Mouse (Mus musculus): Measurements from ENCODE around the gene Arrdc5. TPM values are rescaled to one million over a fixed set of nuclear protein-coding genes. Genes with fewer than 3 reads are reported as not detected.

Gene Arrdc5
- polyA plus RNA-seq, 1 experiment: not detected

- Histone ChIP-seq H3K27ac (ENCODE audit: insufficient read depth, low read depth, low read length) (no peak overlapping the region), H3K4me1 (ENCODE audit: control insufficient read depth, insufficient read depth, low read length) (peaks cover 54% of the 10 kb centered on the region), H3K4me3 (ENCODE audit: insufficient read depth, low read depth, low read length) (no peak overlapping the region)
- TF ChIP-seq POLR2A (IDR thresholded peaks at IDR 0.05; ENCODE audit: insufficient read depth, low read depth, low read length) (no peak), CTCF (IDR thresholded peaks at IDR 0.05; ENCODE audit: insufficient read depth, low read depth, low read length) (no peak)
Observed at GRCm38 (mm10) chr17:56331256-56331655, 31.2 kb upstream of the Arrdc5 start.

GRCm38 (mm10) chr17:56330345-56330744 is 30.3 kb upstream of the Arrdc5 start:
- TF ChIP-seq POLR2A (IDR thresholded peaks at IDR 0.05; ENCODE audit: insufficient read depth, low read depth, low read length) (no peak), CTCF (IDR thresholded peaks at IDR 0.05; ENCODE audit: insufficient read depth, low read depth, low read length) (no peak)
- peaks cover 47% of the 10 kb centered on the region for H3K4me1 ChIP-seq (ENCODE audit: control insufficient read depth, insufficient read depth, low read length)
- no peak overlapping the region for H3K27ac ChIP-seq (ENCODE audit: insufficient read depth, low read depth, low read length)
- 50% methylated on average over 3 of the region's 3 CpGs for WGBS
- H3K4me3 ChIP-seq (ENCODE audit: insufficient read depth, low read depth, low read length): no peak overlapping the region

GRCm38 (mm10) chr17:56329267-56329666 is 29.2 kb upstream of the Arrdc5 start:
- Histone ChIP-seq H3K4me1 (ENCODE audit: control insufficient read depth, insufficient read depth, low read length) (peaks cover 43% of the 10 kb centered on the region), H3K4me3 (ENCODE audit: insufficient read depth, low read depth, low read length) (no peak overlapping the region), H3K27ac (ENCODE audit: insufficient read depth, low read depth, low read length) (no peak overlapping the region)
- no peak for TF ChIP-seq POLR2A (IDR thresholded peaks at IDR 0.05; ENCODE audit: insufficient read depth, low read depth, low read length)
- no peak for TF ChIP-seq CTCF (IDR thresholded peaks at IDR 0.05; ENCODE audit: insufficient read depth, low read depth, low read length)

GRCm38 (mm10) chr17:56326153-56327147 is 26.4 kb upstream of the Arrdc5 start:
- WGBS: under 1% methylated on average over 67 of the region's 67 CpGs
- peak overlapping the region; percentile 82 for H3K27ac ChIP-seq (ENCODE audit: insufficient read depth, low read depth, low read length)
- TF ChIP-seq CTCF (IDR thresholded peaks at IDR 0.05; ENCODE audit: insufficient read depth, low read depth, low read length): no peak
- H3K4me1 ChIP-seq (ENCODE audit: control insufficient read depth, insufficient read depth, low read length): peaks cover 30% of the 10 kb centered on the region
- peak overlapping the region; percentile 90 for H3K4me3 ChIP-seq (ENCODE audit: insufficient read depth, low read depth, low read length)

GRCm38 (mm10) chr17:56325450-56326152 is 25.5 kb upstream of the Arrdc5 start, which contains the start of gene Kdm4b:
TSS of gene Kdm4b (plus strand) at chr17:56326062.
- under 1% methylated on average over 57 of the region's 57 CpGs for WGBS
- peaks cover 24% of the 10 kb centered on the region for H3K4me1 ChIP-seq (ENCODE audit: control insufficient read depth, insufficient read depth, low read length)
- H3K4me3 ChIP-seq (ENCODE audit: insufficient read depth, low read depth, low read length): peak within 1 kb of the TSS; percentile 90
- TF ChIP-seq CTCF (IDR thresholded peaks at IDR 0.05; ENCODE audit: insufficient read depth, low read depth, low read length) (no peak), POLR2A (IDR thresholded peaks at IDR 0.05; ENCODE audit: insufficient read depth, low read depth, low read length) (peak; percentile 81)
- peak within 1 kb of the TSS; percentile 82 for H3K27ac ChIP-seq (ENCODE audit: insufficient read depth, low read depth, low read length)

- H3K27ac ChIP-seq (ENCODE audit: insufficient read depth, low read depth, low read length): no peak overlapping the region
- no peak for TF ChIP-seq POLR2A (IDR thresholded peaks at IDR 0.05; ENCODE audit: insufficient read depth, low read depth, low read length)
- no peak for TF ChIP-seq CTCF (IDR thresholded peaks at IDR 0.05; ENCODE audit: insufficient read depth, low read depth, low read length)
- peaks cover 19% of the 10 kb centered on the region for H3K4me1 ChIP-seq (ENCODE audit: control insufficient read depth, insufficient read depth, low read length)
- H3K4me3 ChIP-seq (ENCODE audit: insufficient read depth, low read depth, low read length): no peak overlapping the region
- 76% methylated on average over 3 of the region's 3 CpGs for whole genome bisulfite sequencing
Observed at GRCm38 (mm10) chr17:56324419-56324818, 24.3 kb upstream of the Arrdc5 start.

GRCm38 (mm10) chr17:56309191-56309945 is 9.3 kb upstream of the Arrdc5 start:
- TF ChIP-seq POLR2A (IDR thresholded peaks at IDR 0.05; ENCODE audit: insufficient read depth, low read depth, low read length) (no peak), CTCF (IDR thresholded peaks at IDR 0.05; ENCODE audit: insufficient read depth, low read depth, low read length) (no peak)
- H3K27ac ChIP-seq (ENCODE audit: insufficient read depth, low read depth, low read length): no peak overlapping the region
- no peak overlapping the region for H3K4me3 ChIP-seq (ENCODE audit: insufficient read depth, low read depth, low read length)
- WGBS: 91% methylated on average over 15 of the region's 15 CpGs
- H3K4me1 ChIP-seq (ENCODE audit: control insufficient read depth, insufficient read depth, low read length): no peaks in the 10 kb centered on the region

- Histone ChIP-seq H3K27ac (ENCODE audit: insufficient read depth, low read depth, low read length) (no peak overlapping the region), H3K4me1 (ENCODE audit: control insufficient read depth, insufficient read depth, low read length) (peaks cover 7% of the 10 kb centered on the region), H3K4me3 (ENCODE audit: insufficient read depth, low read depth, low read length) (no peak overlapping the region)
- TF ChIP-seq POLR2A (IDR thresholded peaks at IDR 0.05; ENCODE audit: insufficient read depth, low read depth, low read length) (no peak), CTCF (IDR thresholded peaks at IDR 0.05; ENCODE audit: insufficient read depth, low read depth, low read length) (no peak)
- WGBS: 86% methylated on average over 6 of the region's 6 CpGs
Observed at GRCm38 (mm10) chr17:56308088-56308487, 8.0 kb upstream of the Arrdc5 start.

Data from olfactory bulb, adult 2 months (tissue).